Mouse (Mus musculus): ENCODE data around the gene Gm20696. TPM values are rescaled to one million over a fixed set of nuclear protein-coding genes. Genes with fewer than 3 reads are reported as not detected.
A peak's percentile ranks its signal among the peaks of the same experiment; 100 is the strongest.

Gene Gm20696
- polyA plus RNA-seq, 1 experiment from 2014 or later = 2.3 TPM

DNA sequence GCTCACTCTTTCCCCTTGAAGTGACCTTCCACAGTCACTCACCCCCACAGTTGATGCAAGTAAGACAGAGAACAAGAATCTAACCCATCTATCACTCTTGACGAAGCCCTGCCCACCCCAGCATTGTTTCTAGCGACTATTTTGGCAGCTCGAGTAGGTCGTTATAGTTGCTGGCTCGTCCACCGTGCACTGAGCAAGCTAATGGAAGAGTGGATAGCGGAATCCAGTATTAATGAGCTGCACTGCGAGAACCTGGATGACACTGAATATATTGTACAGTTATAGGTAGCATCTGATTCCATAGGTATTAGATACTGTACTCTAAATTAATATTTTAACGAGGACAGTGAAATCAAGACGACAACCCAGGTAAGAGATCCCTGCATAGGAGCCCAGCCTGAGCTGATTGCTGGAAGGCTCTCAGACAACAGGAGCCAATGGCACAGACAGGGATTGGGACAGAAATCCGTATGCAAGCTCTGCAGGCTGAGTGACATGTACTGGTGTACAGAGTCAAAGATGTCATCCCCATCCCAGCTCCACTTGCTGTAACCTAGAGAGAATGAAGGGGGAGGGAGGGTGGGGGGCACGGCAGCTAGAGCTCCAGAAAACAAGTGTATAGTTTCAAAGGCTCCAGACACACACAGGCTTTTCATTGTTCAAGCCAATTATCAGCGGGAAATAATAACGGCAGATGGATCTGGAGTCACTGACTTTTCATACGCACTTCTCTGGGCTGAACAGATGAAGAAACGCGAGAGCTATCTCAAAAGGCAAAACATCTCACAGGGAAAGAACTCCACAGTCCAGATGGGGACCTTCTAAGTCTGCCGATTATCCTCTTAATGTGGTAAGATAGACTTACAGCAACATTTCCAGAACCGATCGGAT, 398.2 kb downstream of the Gm20696 start:
- Histone ChIP-seq H3K9ac (replicated peaks) (no peak overlapping the region), H3K9me3 (replicated peaks) (no peaks in the 10 kb centered on the region), H3K27ac (replicated peaks) (no peak overlapping the region), H3K4me1 (peaks cover 34% of the 10 kb centered on the region), H3K36me3 (no peaks in the 10 kb centered on the region), H3K4me2 (no peak overlapping the region), H3K4me3 (replicated peaks) (no peak overlapping the region), H3K27me3 (replicated peaks) (peaks cover 5% of the 10 kb centered on the region)
- 45% methylated on average over 20 of the region's 20 CpGs for WGBS
- no peak for ATAC-seq (ENCODE audit: low FRiP score)

GRCm38 (mm10) chr6:99265945-99266656, 400.5 kb downstream of the Gm20696 start:
- no peak overlapping the region for H3K4me3 ChIP-seq (replicated peaks)
- no peaks in the 10 kb centered on the region for H3K36me3 ChIP-seq
- H3K4me1 ChIP-seq = peaks cover 34% of the 10 kb centered on the region
- 28% methylated on average over 13 of the region's 13 CpGs for WGBS
- peak overlapping the region; percentile 22 for H3K4me2 ChIP-seq
- ATAC-seq (ENCODE audit: low FRiP score) = no peak
- peaks cover 5% of the 10 kb centered on the region for H3K27me3 ChIP-seq (replicated peaks)
- H3K9me3 ChIP-seq (replicated peaks) = no peaks in the 10 kb centered on the region
- peak overlapping the region; percentile 37; the same call in 1 of the 2 replicates for H3K27ac ChIP-seq (replicated peaks)
- H3K9ac ChIP-seq (replicated peaks) = no peak overlapping the region

DNA sequence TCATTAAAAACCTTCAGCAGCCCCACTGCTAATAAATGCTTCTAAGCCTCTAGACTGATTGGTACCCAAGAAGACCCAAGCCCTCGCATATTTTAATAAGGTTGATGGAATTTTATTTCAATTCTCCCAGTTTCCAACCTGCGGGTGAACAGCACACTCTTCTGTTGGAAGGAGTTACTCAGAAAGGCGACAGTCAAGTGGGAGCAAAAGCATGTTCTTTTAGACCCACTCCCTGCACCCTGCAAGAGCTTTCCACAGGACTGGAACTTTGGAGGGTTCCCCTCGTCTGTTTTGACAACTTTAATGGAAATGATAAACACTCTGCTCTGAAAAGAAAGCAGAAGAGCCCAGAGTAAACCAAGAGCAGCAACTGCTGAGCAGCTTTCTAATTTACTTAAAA, 401.4 kb downstream of the Gm20696 start:
- H3K27me3 ChIP-seq (replicated peaks) = peaks cover 5% of the 10 kb centered on the region
- H3K36me3 ChIP-seq = no peaks in the 10 kb centered on the region
- H3K27ac ChIP-seq (replicated peaks) = no peak overlapping the region
- no peaks in the 10 kb centered on the region for H3K9me3 ChIP-seq (replicated peaks)
- H3K4me3 ChIP-seq (replicated peaks) = no peak overlapping the region
- peak overlapping the region; percentile 22; the same call in 1 of the 2 replicates for H3K4me2 ChIP-seq
- no peak overlapping the region for H3K9ac ChIP-seq (replicated peaks)
- H3K4me1 ChIP-seq = peaks cover 34% of the 10 kb centered on the region
- ATAC-seq (ENCODE audit: low FRiP score) = no peak
- 43% methylated on average over 4 of the region's 4 CpGs for WGBS

DNA sequence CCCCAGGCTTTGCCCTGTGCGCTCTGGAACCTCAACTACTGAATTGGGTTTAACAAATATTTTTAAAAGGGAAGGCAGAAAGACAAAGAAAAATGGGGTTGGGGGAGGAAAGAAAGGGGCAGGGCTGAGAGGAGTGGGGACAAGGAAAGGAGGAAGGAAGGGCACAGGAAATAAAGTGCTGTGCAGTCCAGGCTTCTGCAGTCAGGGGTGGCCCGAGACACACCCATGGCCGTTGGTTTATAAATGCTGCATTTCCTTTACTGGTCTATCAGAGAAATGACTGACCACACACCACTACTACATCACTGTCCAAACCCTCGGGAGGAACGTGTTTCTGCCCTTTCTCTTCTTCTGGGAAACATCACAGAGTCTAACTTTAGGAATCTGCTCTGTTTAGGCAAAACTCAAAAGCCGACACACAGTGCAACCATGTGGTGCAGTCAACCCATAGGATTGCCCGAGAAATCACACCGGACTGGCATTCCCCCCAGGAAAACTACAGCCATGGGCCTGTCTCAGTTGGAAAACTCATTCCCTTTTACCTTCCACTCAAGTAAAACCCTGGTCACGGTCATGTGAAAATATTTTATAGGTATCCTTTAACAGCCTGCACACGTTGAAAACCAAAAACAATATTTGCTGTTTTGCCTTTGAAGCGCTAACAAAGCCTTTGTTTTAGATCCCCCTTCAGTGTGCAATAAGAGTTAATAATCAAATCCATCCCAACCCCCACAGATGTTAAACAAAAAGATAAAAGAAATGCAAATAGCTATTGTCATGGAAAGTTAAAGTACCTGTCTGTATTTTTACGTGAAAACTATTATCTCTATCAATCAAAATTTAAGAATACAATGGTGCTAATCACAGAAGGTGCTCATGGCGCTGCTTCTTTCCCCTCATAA, 402.2 kb downstream of the Gm20696 start:
- peaks cover 5% of the 10 kb centered on the region for H3K27me3 ChIP-seq (replicated peaks)
- no peak for ATAC-seq (ENCODE audit: low FRiP score)
- no peak overlapping the region for H3K4me3 ChIP-seq (replicated peaks)
- no peak overlapping the region for H3K9ac ChIP-seq (replicated peaks)
- no peaks in the 10 kb centered on the region for H3K9me3 ChIP-seq (replicated peaks)
- no peak overlapping the region for H3K4me2 ChIP-seq
- H3K4me1 ChIP-seq = peaks cover 34% of the 10 kb centered on the region
- no peak overlapping the region for H3K27ac ChIP-seq (replicated peaks)
- H3K36me3 ChIP-seq = no peaks in the 10 kb centered on the region
- WGBS = 30% methylated on average over 13 of the region's 13 CpGs

- WGBS = 42% methylated on average over 2 of the region's 2 CpGs
- ATAC-seq (ENCODE audit: low FRiP score) = no peak
Observed at GRCm38 (mm10) chr6:99263886-99264185, 402.8 kb downstream of the Gm20696 start.

GRCm38 (mm10) chr6:99263061-99263885, 403.3 kb downstream of the Gm20696 start:
- H3K27me3 ChIP-seq (replicated peaks) = peaks cover 5% of the 10 kb centered on the region
- 0 out of 2 replicates have a peak overlapping the region, but pooled peaks have one; percentile 2 for H3K4me2 ChIP-seq
- no peaks in the 10 kb centered on the region for H3K9me3 ChIP-seq (replicated peaks)
- no peaks in the 10 kb centered on the region for H3K36me3 ChIP-seq
- H3K27ac ChIP-seq (replicated peaks) = no peak overlapping the region
- ATAC-seq (ENCODE audit: low FRiP score) = no peak
- no peak overlapping the region for H3K4me3 ChIP-seq (replicated peaks)
- WGBS = 14% methylated on average over 12 of the region's 12 CpGs
- H3K9ac ChIP-seq (replicated peaks) = no peak overlapping the region
- peaks cover 28% of the 10 kb centered on the region for H3K4me1 ChIP-seq

More at GRCm38 (mm10) chr6:99263886-99264185, 402.8 kb downstream of the Gm20696 start:
- peaks cover 5% of the 10 kb centered on the region for H3K27me3 ChIP-seq (replicated peaks)
- no peaks in the 10 kb centered on the region for H3K9me3 ChIP-seq (replicated peaks)
- H3K4me3 ChIP-seq (replicated peaks) = no peak overlapping the region
- no peak overlapping the region for H3K27ac ChIP-seq (replicated peaks)
- no peak overlapping the region for H3K9ac ChIP-seq (replicated peaks)
- H3K36me3 ChIP-seq = no peaks in the 10 kb centered on the region
- peaks cover 33% of the 10 kb centered on the region for H3K4me1 ChIP-seq
- 0 out of 2 replicates have a peak overlapping the region, but pooled peaks have one; percentile 2 for H3K4me2 ChIP-seq

GRCm38 (mm10) chr6:99261737-99262130, 404.9 kb downstream of the Gm20696 start:
- H3K9me3 ChIP-seq (replicated peaks) = no peaks in the 10 kb centered on the region
- peaks cover 5% of the 10 kb centered on the region for H3K27me3 ChIP-seq (replicated peaks)
- WGBS = 67% methylated on average over 4 of the region's 4 CpGs
- H3K36me3 ChIP-seq = no peaks in the 10 kb centered on the region
- H3K4me1 ChIP-seq = peaks cover 24% of the 10 kb centered on the region
- no peak for ATAC-seq (ENCODE audit: low FRiP score)
- H3K9ac ChIP-seq (replicated peaks) = no peak overlapping the region
- H3K4me2 ChIP-seq = no peak overlapping the region
- H3K27ac ChIP-seq (replicated peaks) = no peak overlapping the region
- no peak overlapping the region for H3K4me3 ChIP-seq (replicated peaks)

- Histone ChIP-seq H3K27me3 (replicated peaks) (peaks cover 5% of the 10 kb centered on the region), H3K9me3 (replicated peaks) (no peaks in the 10 kb centered on the region), H3K4me2 (no peak overlapping the region), H3K27ac (replicated peaks) (no peak overlapping the region), H3K4me1 (peaks cover 20% of the 10 kb centered on the region), H3K36me3 (no peaks in the 10 kb centered on the region), H3K4me3 (replicated peaks) (no peak overlapping the region), H3K9ac (replicated peaks) (no peak overlapping the region)
- ATAC-seq (ENCODE audit: low FRiP score) = no peak
- WGBS = 63% methylated on average over 11 of the region's 11 CpGs
Observed at GRCm38 (mm10) chr6:99260941-99261736, 405.5 kb downstream of the Gm20696 start.

GRCm38 (mm10) chr6:99258346-99258745, 408.3 kb downstream of the Gm20696 start:
- no peaks in the 10 kb centered on the region for H3K9me3 ChIP-seq (replicated peaks)
- H3K27me3 ChIP-seq (replicated peaks) = no peaks in the 10 kb centered on the region
- WGBS = 79% methylated on average over 5 of the region's 5 CpGs
- no peak overlapping the region for H3K4me2 ChIP-seq
- no peak for ATAC-seq (ENCODE audit: low FRiP score)
- H3K9ac ChIP-seq (replicated peaks) = no peak overlapping the region
- H3K36me3 ChIP-seq = no peaks in the 10 kb centered on the region
- no peak overlapping the region for H3K27ac ChIP-seq (replicated peaks)
- H3K4me1 ChIP-seq = no peaks in the 10 kb centered on the region
- no peak overlapping the region for H3K4me3 ChIP-seq (replicated peaks)

DNA sequence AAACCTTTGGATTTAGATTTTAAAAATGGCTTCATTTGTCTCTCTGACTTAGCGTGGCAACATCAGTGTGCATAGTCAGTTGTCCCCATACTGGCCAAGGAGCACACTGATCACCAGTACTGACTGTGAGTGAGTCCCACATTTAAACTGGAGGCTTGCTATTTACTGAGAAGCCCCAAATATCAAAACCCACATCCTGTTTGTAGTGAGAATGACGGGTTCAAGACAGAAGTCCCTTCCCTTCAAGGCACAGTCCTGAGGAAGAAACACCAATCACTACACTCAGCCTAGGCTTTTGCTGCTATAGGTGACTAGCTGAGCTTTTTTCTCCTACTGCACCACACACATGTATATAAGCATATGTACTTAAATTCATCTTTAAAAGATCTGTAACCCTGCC, 408.9 kb downstream of the Gm20696 start:
- H3K4me3 ChIP-seq (replicated peaks) = no peak overlapping the region
- H3K27ac ChIP-seq (replicated peaks) = no peak overlapping the region
- no peak overlapping the region for H3K4me2 ChIP-seq
- H3K4me1 ChIP-seq = no peaks in the 10 kb centered on the region
- no peaks in the 10 kb centered on the region for H3K27me3 ChIP-seq (replicated peaks)
- H3K9ac ChIP-seq (replicated peaks) = no peak overlapping the region
- ATAC-seq (ENCODE audit: low FRiP score) = no peak
- no peaks in the 10 kb centered on the region for H3K36me3 ChIP-seq
- no peaks in the 10 kb centered on the region for H3K9me3 ChIP-seq (replicated peaks)
- WGBS = 85% methylated on average over 2 of the region's 2 CpGs

All from neural tube, embryonic 15.5 days (tissue).